Mouse (Mus musculus): ENCODE data around the gene Tubgcp6.

Tubgcp6 gene

DNA sequence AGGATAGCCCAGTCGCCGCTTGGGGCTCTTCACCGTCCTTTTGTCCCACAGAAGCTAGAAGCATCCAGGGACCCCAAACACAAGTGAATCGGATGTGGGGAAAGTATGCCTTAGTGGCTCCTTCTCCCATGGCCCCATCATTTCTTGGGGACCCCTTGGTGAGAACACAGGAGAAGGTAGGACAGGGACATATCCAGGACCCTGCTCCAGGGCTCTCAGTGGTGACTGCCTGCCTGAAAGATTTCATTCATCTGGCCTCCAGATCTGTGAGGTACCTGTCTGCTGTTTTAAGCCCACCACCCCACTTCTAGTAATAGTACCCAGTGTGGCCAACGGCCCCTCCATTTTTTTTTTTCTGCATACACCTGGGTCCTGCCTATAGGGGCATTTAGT lies 60.4 kb downstream of the Tubgcp6 start:
- DNase-seq = peak in 1 of 2 experiments; percentile 5

DNA sequence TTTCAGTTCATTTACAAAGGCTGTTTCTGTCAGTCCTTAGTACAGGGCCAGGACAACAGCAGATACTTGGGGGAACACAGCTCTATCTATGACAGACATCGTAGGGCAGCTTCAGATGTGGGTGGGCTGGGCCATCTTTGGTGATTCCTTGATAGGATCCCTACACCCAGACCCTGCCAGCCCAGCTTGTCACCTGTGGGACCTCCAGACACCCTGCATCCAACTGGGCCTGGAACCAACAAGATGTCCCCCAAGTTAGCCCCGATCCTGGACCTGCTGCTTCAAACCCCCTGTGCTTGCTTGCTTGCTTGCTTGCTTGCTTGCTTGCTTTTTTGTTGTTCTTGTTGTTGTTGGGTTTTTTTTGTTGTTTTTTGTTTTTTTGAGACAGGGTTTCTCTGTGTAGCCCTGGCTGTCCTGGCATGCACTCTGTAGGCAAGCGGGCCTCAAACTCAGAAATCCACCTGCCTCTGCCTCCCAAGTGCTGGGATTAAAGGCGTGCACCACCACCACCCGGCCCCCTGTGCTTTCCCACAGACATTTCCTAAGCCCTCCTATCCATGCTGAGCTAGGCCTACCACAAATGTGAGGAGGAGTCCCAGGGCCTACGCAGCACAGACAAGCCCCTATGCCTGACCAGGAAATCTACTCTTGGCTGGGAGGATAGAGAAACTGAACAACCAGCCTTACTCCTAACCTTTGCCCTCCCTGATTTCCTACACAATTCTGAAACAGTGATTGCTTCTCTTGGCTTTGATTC lies 61.0 kb downstream of the Tubgcp6 start:
- DNase-seq = no peak

DNA sequence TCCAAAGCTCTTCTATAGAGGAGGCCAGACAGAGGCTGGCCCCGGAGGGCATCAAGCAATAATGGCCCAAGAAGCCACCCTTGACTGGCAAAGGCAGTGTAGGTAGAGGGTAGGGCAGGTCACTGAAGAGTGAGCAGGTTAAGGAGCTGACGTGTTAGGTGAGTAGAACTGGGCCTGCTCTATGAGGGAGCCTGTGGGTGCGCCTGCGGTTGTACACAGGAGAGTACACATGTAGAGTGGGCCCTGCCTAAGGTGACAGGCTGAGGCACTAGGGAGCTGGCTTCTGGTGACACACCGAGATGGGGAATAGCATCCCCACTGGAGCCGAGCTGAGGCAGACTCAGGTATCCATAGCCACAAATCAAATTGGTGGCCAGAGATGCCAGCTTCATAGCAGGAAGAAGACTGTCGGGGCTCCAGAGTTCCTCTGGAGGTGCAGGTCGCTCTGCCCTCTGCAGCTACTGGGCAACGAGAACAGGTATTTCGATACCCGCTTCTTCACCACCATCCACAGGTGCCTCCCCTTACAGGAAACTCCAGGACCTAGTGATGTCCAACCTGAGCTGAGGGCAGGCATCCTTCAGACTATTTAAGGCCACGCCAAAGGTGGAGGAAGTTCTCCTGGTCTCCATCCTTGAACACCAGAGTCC lies 62.0 kb downstream of the Tubgcp6 start:
- peak in 1 of 2 experiments; percentile 23 for DNase-seq

DNA sequence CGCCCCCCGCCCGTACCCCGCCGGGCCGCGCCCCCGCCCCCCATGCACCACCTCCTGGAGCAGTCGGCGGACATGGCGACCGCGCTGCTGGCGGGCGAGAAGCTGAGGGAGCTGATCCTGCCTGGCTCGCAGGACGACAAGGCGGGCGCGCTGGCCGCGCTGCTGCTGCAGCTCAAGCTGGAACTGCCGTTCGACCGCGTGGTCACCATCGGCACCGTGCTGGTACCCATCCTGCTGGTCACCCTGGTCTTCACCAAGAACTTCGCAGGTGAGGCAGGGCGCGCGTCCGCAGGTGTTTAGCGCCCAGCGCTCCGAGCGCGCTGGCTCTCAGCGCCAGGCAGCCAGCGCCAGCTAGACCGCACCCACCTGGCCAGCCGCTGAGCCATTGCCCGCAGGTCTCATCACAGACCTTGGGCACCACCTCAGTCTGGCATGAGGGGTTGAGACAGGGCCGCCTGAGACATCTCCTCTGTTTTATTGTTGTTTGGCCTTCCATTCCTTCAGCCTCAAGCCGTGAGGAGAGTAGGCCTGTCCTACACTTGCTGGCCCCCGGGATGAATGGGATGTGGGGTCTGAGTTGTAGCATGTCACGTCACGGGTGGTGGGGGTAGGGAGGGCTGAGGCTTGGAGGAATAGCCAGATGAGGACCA lies 62.8 kb downstream of the Tubgcp6 start:
- DNase-seq = peak; percentile 71 to 75

DNA sequence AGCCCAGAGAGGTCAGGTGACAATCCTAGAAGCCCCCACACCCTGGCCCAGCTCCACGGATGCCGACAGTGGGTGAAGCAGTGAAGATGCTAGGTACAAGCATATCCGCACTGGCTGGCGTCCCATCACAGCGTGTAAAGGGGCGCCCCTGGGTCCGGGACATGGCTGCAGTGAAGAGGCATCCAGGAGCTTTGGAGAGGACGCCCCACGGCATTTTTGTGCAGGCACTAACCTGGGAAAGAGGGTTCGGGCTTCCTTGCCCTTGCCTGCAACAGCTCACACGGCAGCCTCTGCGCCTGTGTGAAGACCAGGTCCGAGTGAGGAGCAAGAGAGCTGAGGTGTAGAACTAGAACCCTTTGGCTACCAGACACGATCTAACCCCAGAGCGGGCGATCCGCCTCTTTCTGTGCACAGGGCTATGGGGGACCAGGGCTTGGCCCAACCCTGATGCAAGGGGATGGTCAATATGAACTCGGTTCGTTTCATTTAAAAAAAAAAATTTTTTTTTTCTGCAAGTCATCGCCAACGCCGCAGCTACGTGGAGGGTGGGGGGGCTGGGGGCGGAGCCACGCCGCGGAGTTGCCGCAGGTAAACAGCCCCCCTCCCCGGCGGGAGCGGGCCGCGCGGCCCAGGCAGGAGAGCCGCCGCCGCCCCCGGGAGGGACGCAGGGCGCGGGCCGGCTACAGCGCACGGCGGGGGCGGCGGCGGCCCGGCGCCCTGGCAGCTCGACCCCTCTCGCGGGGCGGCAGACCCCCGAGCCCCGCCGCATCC lies 63.6 kb downstream of the Tubgcp6 start, which contains the start of gene Panx2:
Gene Panx2 (plus strand): TSS at position 574 of the 771 bp plus-strand sequence.
- DNase-seq = peak; percentile 70 to 73

DNA sequence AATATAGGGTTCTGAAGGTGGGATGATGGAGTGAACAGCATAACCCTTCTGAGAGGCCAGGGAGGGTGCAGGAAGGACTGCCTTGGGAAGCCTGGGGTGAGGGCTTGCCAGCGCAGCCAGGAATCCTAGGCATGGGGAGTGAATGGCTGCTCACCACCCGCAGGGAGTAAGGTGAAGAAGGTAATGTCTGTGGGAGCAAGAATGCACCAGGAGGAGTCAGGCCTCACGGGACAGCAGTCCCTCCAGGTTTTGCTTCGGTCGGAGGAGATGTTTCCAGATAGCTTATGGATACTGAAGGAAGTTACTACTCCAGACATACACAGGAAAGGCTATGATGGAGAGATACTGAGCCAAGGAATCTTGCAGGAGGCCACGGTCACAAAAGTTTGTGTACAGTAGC lies 64.2 kb downstream of the Tubgcp6 start:
- peak in 1 of 2 experiments; percentile 47 for DNase-seq

DNA sequence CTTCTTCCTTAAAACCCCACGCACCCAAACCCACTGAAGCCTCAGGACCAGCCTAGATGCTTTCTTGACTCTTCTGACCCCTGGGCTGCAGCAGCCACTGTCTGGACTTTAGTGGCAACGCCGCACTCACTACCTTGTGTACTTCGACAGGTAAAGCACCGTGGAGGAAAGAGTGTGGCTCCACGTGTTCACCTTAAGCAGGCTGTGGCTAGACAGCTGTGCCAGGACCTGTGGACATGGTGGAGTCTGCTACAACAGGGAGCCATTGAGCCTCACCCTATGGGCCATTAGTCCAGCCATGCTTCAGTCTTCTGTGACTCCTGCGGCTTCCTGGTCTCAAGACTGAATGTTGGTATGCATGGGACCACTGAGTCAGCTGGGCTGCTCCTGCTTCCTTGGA lies 68.2 kb downstream of the Tubgcp6 start:
- DNase-seq = no peak
